Mouse (Mus musculus) neural tube, embryonic 14.5 days (tissue): ENCODE measurements around the gene Smarcc1. TPM values are rescaled to one million over a fixed set of nuclear protein-coding genes. Genes with fewer than 3 reads are reported as not detected.
"Not testable (repeated sequence)": the region's sequence is repeated elsewhere in the genome, so short reads cannot be mapped to it uniquely, and the experiment has no call there.

Source experiments
- ATAC-seq: fragments of 200-750 bp; cut with Nextera tagmentation; 2 replicates; pipeline ENCODE4 v1.8.0; 2017; ENCODE audit warnings: low read depth, mild to moderate bottlenecking, moderate TSS enrichment, moderate library complexity
- H3K27ac ChIP-seq: fragments of 300-500 bp; sonication (generic); 2 replicates; pipeline ENCODE4 v1.5.1; 2014; ENCODE audit warnings: low read depth, mild to moderate bottlenecking, control low read depth, low read length, moderate library complexity, mixed read lengths
- H3K27me3 ChIP-seq: fragments of 300-500 bp; sonication (generic); 2 replicates; pipeline ENCODE4 v1.6.1; 2014; ENCODE audit warnings: low read length; ENCODE audit not compliant: control insufficient read depth, insufficient read depth
- H3K36me3 ChIP-seq: fragments of 300-500 bp; sonication (generic); 2 replicates; pipeline ENCODE4 v1.6.1; 2014; ENCODE audit warnings: low read length, mixed read lengths; ENCODE audit not compliant: control insufficient read depth, insufficient read depth
- H3K4me1 ChIP-seq: fragments of 300-500 bp; sonication (generic); 2 replicates; pipeline ENCODE4 v1.6.1; 2014; ENCODE audit warnings: low read length; ENCODE audit not compliant: control insufficient read depth, insufficient read depth
- H3K4me2 ChIP-seq: fragments of 300-500 bp; sonication (generic); 2 replicates; pipeline ENCODE4 v1.6.1; 2014; ENCODE audit warnings: mild to moderate bottlenecking, low read depth, low read length, control low read depth
- H3K4me3 ChIP-seq: fragments of 300-500 bp; sonication (generic); 2 replicates; pipeline ENCODE4 v1.5.1; 2014; ENCODE audit warnings: low read depth, low read length, control low read depth, mixed read lengths
- H3K9ac ChIP-seq: fragments of 300-500 bp; sonication (generic); replicated peaks from 2 replicates; pipeline ENCODE4 v1.6.1; 2014; ENCODE audit warnings: low read depth, mild to moderate bottlenecking, control low read depth, low read length, mixed read lengths
- H3K9me3 ChIP-seq: fragments of 300-500 bp; sonication (generic); 2 replicates; pipeline ENCODE4 v1.6.1; 2016; ENCODE audit warnings: low read length; ENCODE audit not compliant: control insufficient read depth
- WGBS: fragments of 180-500 bp; shearing (Covaris S2); extraction: QIAGEN DNeasy Blood & Tissue Kit; methylation state at CpG from one replicate; pipeline ENCODE4 v1.1.7; 2014; 5-methylcytosine and 5-hydroxymethylcytosine counted together
- polyA plus RNA-seq: library from polyadenylated mRNA; unstranded; fragments of >200 nt; fragmentation: Nextera tagmentation; extraction: Ambion mirVana; gene quantifications from 2 replicates; pipeline ENCODE4 v1.2.1, GENCODE M21; 2014

Smarcc1 gene
- polyA plus RNA-seq = 89.0 and 90.4 TPM in 2 replicates

GRCm38 (mm10) chr9:110116977-110117778, at the start of gene Smarcc1:
Gene Smarcc1, plus strand, starts transcription at chr9:110117708.
- peaks cover 16% of the 10 kb centered on the region for H3K36me3 ChIP-seq
- no peaks in the 10 kb centered on the region for H3K9me3 ChIP-seq
- peaks cover 16% of the 10 kb centered on the region; the same call in 1 of the 2 replicates for H3K4me1 ChIP-seq
- peak within 1 kb of the TSS; percentile 93 for H3K27ac ChIP-seq
- under 1% methylated on average over 73 of the region's 79 CpGs for WGBS
- H3K4me2 ChIP-seq = peak within 1 kb of the TSS; percentile 71
- H3K4me3 ChIP-seq = peak within 1 kb of the TSS; percentile 88
- ATAC-seq = peak; percentile 97
- no peaks in the 10 kb centered on the region for H3K27me3 ChIP-seq
- H3K9ac ChIP-seq = peak within 1 kb of the TSS; percentile 96

GRCm38 (mm10) chr9:110068745-110069144, 48.8 kb upstream of the Smarcc1 start:
- Histone ChIP-seq H3K9me3 (no peaks in the 10 kb centered on the region), H3K27ac (no peak overlapping the region), H3K4me1 (no peaks in the 10 kb centered on the region), H3K36me3 (peaks cover 79% of the 10 kb centered on the region), H3K27me3 (no peaks in the 10 kb centered on the region), H3K9ac (no peak overlapping the region), H3K4me2 (no peak overlapping the region), H3K4me3 (no peak overlapping the region)
- no peak for ATAC-seq
- 89% methylated on average over 6 of the region's 6 CpGs for WGBS

- no peak overlapping the region for H3K27ac ChIP-seq
- H3K4me2 ChIP-seq = no peak overlapping the region
- H3K4me3 ChIP-seq = no peak overlapping the region
- ATAC-seq = peak; percentile 49; the same call in 1 of the 2 replicates
- no peaks in the 10 kb centered on the region for H3K27me3 ChIP-seq
- no peak overlapping the region for H3K9ac ChIP-seq
- no peaks in the 10 kb centered on the region for H3K4me1 ChIP-seq
- H3K9me3 ChIP-seq = no peaks in the 10 kb centered on the region
- 77% methylated on average over 9 of the region's 9 CpGs for WGBS
- H3K36me3 ChIP-seq = peaks cover 69% of the 10 kb centered on the region
Observed at GRCm38 (mm10) chr9:110070358-110070757, 47.1 kb upstream of the Smarcc1 start.

- no peaks in the 10 kb centered on the region for H3K27me3 ChIP-seq
- no peak overlapping the region for H3K27ac ChIP-seq
- H3K4me2 ChIP-seq = no peak overlapping the region
- H3K4me1 ChIP-seq = no peaks in the 10 kb centered on the region
- WGBS = 83% methylated on average over 4 of the region's 4 CpGs
- H3K4me3 ChIP-seq = no peak overlapping the region
- ATAC-seq = no peak
- H3K9me3 ChIP-seq = no peaks in the 10 kb centered on the region
- H3K9ac ChIP-seq = no peak overlapping the region
- H3K36me3 ChIP-seq = peaks cover 68% of the 10 kb centered on the region
Observed at GRCm38 (mm10) chr9:110071011-110071410, 46.5 kb upstream of the Smarcc1 start.

- peak; percentile 56; the same call in 1 of the 2 replicates for ATAC-seq
- H3K36me3 ChIP-seq = peaks cover 62% of the 10 kb centered on the region
- no peak overlapping the region for H3K4me2 ChIP-seq
- no peak overlapping the region for H3K9ac ChIP-seq
- no peaks in the 10 kb centered on the region for H3K9me3 ChIP-seq
- 4% methylated on average over 1 of the region's 1 CpGs for WGBS
- H3K4me3 ChIP-seq = no peak overlapping the region
- no peaks in the 10 kb centered on the region for H3K4me1 ChIP-seq
- no peaks in the 10 kb centered on the region for H3K27me3 ChIP-seq
- no peak overlapping the region for H3K27ac ChIP-seq
Observed at GRCm38 (mm10) chr9:110071843-110072242, 45.7 kb upstream of the Smarcc1 start.

GRCm38 (mm10) chr9:110076468-110076867, 41.0 kb upstream of the Smarcc1 start:
- 77% methylated on average over 4 of the region's 7 CpGs for WGBS
- not testable (repeated sequence) for H3K4me1 ChIP-seq, ATAC-seq, H3K4me2 ChIP-seq, H3K9me3 ChIP-seq, H3K4me3 ChIP-seq, H3K9ac ChIP-seq, H3K27me3 ChIP-seq, H3K27ac ChIP-seq
- peaks cover 55% of the 10 kb centered on the region for H3K36me3 ChIP-seq

- WGBS = 57% methylated on average over 3 of the region's 3 CpGs
- no peak for ATAC-seq
- H3K36me3 ChIP-seq = peaks cover 71% of the 10 kb centered on the region
Observed at GRCm38 (mm10) chr9:110081066-110081465, 36.4 kb upstream of the Smarcc1 start.

GRCm38 (mm10) chr9:110084201-110084964, 33.1 kb upstream of the Smarcc1 start:
- H3K36me3 ChIP-seq = peaks cover 86% of the 10 kb centered on the region
- no peaks in the 10 kb centered on the region for H3K4me1 ChIP-seq
- H3K4me3 ChIP-seq = no peak overlapping the region
- H3K9ac ChIP-seq = no peak overlapping the region
- no peak overlapping the region for H3K4me2 ChIP-seq
- peak; percentile 35; the same call in 1 of the 2 replicates for ATAC-seq
- H3K27me3 ChIP-seq = no peaks in the 10 kb centered on the region
- WGBS = 73% methylated on average over 25 of the region's 25 CpGs
- no peak overlapping the region; the same call in 1 of the 2 replicates for H3K27ac ChIP-seq
- no peaks in the 10 kb centered on the region for H3K9me3 ChIP-seq

More at GRCm38 (mm10) chr9:110081066-110081465, 36.4 kb upstream of the Smarcc1 start:
- Histone ChIP-seq H3K27me3 (no peaks in the 10 kb centered on the region), H3K27ac (no peak overlapping the region), H3K4me2 (no peak overlapping the region), H3K9ac (no peak overlapping the region), H3K4me3 (no peak overlapping the region), H3K4me1 (no peaks in the 10 kb centered on the region), H3K9me3 (no peaks in the 10 kb centered on the region)

- H3K4me2 ChIP-seq = no peak overlapping the region
- WGBS = 96% methylated on average over 8 of the region's 8 CpGs
- H3K36me3 ChIP-seq = peaks cover 86% of the 10 kb centered on the region
- no peak for ATAC-seq
- H3K4me1 ChIP-seq = no peaks in the 10 kb centered on the region
- no peaks in the 10 kb centered on the region for H3K9me3 ChIP-seq
- H3K27me3 ChIP-seq = no peaks in the 10 kb centered on the region
- no peak overlapping the region for H3K4me3 ChIP-seq
- no peak overlapping the region for H3K9ac ChIP-seq
- no peak overlapping the region for H3K27ac ChIP-seq
Observed at GRCm38 (mm10) chr9:110085693-110086092, 31.8 kb upstream of the Smarcc1 start.
